Mouse (Mus musculus) left cerebral cortex, postnatal 14 days (tissue): ENCODE measurements at regions not wholly inside any gene's neighbourhood (a gene's known extent, or its start where the extent isn't known, plus 50 kb on each side); places are given as distances from the start of the nearest gene placed in this dataset.

Experiments
- DNase-seq, 2 experiments: peaks; one replicate each; pipeline ENCODE4 v3.0.0; 2021 to 2022; ENCODE audit warnings: low spot score in 2 of 2, mixed read lengths in 1 of 2
- intact Hi-C: fragments of 180-260 bp; cut with DNase I; formaldehyde crosslinking; loops from one replicate; pipeline ENCODE4 v1.15.1; 2025

DNA sequence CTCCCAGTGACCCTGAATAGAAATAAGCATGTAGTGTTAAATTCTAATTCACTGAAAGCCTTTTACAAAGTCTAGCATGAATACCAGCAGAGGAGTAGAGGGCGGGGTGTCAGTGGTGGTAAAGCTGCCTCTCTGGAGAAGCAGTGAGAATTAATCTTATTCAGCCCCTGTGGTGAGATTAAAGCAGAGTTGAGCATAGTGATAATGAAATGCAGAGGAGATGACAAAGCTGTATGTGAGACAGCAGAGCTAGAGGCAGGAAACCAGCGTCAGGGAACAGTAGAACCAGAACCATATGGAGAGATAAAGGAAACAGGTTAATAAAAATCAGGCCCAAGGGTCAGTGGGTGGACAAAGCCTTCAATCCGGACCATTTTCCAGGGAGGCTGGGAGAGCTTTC is 1827.2 kb downstream of the Poteg start:
- intact Hi-C loops: no loop called here
- no peak for DNase-seq

DNA sequence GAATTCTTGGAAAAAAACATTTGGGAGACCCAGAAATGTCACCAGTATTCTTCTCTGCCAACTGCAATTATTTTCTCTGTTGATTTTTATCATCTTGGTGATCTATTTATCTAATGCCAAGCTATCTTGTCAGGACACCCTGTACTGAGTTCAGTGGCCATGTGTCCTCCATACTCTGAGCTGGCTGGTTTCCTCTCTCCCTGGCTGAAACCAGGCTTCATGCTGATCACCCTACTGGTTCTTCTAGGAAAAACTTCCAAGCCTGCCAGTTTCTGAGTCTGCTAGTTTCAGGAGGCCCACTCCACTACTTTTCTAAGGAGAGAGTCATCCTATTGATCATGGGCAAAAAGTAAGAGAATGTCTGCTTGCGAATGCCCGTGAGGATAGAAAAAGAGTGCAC is 1831.2 kb downstream of the Poteg start:
- intact Hi-C loops: no loop called here
- DNase-seq: no peak

GRCm38 (mm10) chr8:29279276-29279675 is 1831.8 kb downstream of the Poteg start:
- intact Hi-C loops: no loop called here
- DNase-seq: no peak

- intact Hi-C loops: loop anchor here (10.0 kb wide), 1 partner anchor 1146 kb away; no protein-coding TSS in a partner anchor
- peak; percentile 16 to 66 for DNase-seq
Observed at GRCm38 (mm10) chr8:29290386-29290785, 1842.9 kb downstream of the Poteg start.
